Mouse (Mus musculus) brain, adult 2 months (tissue): Measurements from ENCODE around the gene Kcnj12.

ENCODE experiments used
- DNase-seq: peaks from one replicate; pipeline ENCODE4 v3.0.0; 2011; ENCODE audit warnings: low read depth, low spot score

Kcnj12 gene

DNA sequence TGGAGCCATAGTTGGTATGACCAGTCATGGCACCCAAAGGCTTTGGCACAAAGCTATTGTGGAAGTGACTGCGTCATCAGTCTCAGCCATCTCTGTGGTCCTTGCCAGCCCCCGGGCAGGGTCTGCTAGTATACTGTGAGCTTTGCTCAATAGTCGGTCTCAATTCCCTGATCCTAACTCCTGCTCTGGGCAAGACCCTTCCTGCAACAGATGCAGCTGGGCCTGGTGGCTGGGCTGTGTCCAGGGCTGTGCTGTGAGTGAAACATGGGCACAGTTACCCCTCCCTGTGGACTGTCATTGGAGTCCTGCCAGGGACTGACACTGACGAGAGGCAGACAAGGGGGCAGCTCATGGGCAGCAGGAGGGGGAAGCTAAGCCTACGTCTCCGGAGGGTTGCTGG is 2.6 kb downstream of the Kcnj12 start:
- peak; percentile 87 for DNase-seq

DNA sequence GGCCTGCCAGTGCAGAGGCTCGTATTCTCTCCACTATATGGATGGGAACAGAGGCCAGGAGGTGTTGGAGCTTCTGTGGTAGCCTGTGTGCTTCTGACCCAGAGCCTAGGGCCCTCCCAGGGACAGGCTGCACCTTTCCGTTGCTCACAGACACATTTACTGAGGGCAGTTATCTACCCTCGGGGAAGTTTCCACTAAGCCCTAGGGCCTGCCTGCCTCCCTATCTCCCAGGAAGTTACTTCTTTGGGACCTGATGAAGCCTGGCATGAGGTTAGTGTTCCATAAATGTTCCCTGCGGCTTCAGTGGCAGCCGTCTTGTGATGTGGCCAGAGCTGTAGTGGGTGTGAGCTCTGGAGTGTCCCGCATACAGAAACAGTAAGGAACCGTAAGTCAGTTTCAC is 3.2 kb downstream of the Kcnj12 start:
- no peak for DNase-seq

- no peak for DNase-seq
These were observed 4.0 kb downstream of the Kcnj12 start for GRCm38 (mm10) chr11:61026381-61026780.

GRCm38 (mm10) chr11:61027160-61027559 is 4.8 kb downstream of the Kcnj12 start:
- DNase-seq, result no peak

DNA sequence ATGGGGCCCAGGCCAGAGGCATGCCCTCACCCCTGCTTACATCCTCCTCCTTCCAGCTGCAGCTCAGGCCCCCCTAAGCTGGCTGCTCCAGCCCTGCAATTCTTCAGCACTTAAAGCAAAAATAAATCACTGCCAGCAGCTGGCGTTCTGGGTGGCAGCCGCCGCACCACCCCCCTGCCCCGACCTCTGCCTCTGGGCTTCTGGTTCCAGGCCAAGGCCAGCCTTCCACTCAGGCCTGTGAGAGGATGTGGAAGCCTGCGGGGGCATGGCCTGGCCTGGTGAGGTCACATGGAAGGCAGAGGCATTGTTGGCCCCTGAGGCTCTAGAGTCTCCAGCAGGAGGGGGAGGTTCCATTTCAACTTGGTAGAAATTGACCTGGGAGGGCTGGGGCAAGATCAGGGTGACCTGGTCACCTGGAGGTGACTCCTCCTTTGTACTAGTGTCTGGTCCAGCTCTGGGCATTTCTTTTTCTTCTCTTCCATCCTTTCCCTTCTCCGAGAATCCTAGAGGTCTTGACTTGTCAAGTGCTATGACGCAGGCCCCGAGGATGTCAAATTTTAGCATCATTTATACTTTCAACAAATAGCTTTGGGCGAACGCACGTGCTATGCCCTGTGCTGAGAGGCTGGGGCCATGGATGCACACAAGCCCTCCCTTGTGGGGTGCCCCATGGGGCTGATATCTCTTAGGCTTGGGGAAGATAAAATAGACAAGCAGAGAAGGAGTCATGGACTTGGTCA is 6.0 kb downstream of the Kcnj12 start:
- peak; percentile 57 for DNase-seq

GRCm38 (mm10) chr11:61029116-61029740 is 6.9 kb downstream of the Kcnj12 start:
- peak; percentile 84 for DNase-seq

GRCm38 (mm10) chr11:61029864-61030595 is 7.7 kb downstream of the Kcnj12 start:
- DNase-seq, result peak; percentile 97

GRCm38 (mm10) chr11:61031137-61031536 is 8.8 kb downstream of the Kcnj12 start:
- peak; percentile 54 for DNase-seq

DNA sequence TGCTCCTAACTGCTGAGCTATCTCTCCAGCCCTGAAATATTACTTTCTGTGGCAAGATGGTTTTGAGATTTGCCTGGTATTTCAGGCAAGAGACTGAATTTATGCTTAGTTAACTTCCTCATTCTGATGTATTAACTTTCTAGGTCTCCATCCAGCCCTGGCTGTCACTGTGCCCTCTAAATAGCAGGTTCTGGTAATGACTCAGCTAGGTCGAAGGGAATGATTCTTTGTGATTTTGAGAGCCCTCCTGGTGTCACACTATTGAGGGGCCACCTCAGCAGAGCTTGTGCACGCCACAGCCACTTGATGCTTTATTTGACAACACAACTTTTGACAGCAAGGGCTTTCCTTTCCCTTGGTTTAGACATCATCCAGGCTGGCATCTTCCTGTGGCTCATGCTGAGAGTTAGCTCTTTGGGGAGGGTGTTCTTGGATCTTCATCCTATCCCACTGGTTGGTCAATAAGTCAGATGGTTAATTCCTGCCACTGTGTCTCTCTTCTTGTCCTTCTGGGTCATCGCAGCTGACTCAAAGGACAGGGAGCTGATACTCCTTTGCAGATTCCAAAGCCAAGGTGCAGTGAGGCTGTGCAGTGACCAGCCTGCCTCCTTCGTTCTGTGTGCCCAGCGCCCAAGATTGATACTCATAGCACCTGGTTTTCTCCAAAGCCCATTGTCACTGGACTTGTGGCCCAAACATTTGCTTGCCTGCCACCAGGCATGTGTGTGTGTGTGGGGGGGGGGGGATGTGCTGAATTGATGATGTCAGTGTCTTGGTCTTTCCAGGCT is 9.5 kb downstream of the Kcnj12 start:
- DNase-seq, result no peak

GRCm38 (mm10) chr11:61032481-61032880 is 10.1 kb downstream of the Kcnj12 start:
- DNase-seq, result no peak

- no peak for DNase-seq
These were observed 10.8 kb downstream of the Kcnj12 start for GRCm38 (mm10) chr11:61033160-61033559.

GRCm38 (mm10) chr11:61036639-61037038 is 14.3 kb downstream of the Kcnj12 start:
- no peak for DNase-seq

DNA sequence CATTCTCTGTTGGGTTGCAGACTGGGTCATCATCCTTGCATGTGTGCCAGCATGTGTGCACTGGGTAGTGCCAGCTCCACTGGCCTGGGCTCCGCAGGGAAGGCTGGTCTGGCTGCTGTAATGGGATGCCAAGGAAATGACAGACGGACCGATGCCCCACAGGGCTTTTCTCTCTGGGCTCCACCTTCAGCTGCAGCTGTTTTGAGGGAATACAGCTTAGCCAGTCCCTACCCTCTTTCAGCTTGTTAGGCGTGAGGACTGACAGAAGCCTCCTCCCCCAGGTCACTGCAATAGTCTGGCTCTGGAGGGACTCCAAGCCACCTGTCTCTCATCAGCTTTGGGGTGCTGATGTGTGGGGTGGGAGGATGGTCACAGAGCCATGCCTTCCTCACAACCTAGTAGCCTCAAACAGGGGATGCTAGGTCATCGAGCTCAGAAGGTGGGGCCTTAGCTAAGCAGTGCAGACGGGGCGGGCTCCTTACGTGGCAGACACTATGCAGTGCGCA is 16.0 kb downstream of the Kcnj12 start:
- peak; percentile 79 for DNase-seq

- DNase-seq, result peak; percentile 88
These were observed 18.7 kb downstream of the Kcnj12 start for GRCm38 (mm10) chr11:61040856-61041652.

GRCm38 (mm10) chr11:61042593-61042992 is 20.2 kb downstream of the Kcnj12 start:
- no peak for DNase-seq

GRCm38 (mm10) chr11:61043055-61043992 is 21.0 kb downstream of the Kcnj12 start:
- DNase-seq, result no peak

GRCm38 (mm10) chr11:61044741-61045140 is 22.4 kb downstream of the Kcnj12 start:
- no peak for DNase-seq

DNA sequence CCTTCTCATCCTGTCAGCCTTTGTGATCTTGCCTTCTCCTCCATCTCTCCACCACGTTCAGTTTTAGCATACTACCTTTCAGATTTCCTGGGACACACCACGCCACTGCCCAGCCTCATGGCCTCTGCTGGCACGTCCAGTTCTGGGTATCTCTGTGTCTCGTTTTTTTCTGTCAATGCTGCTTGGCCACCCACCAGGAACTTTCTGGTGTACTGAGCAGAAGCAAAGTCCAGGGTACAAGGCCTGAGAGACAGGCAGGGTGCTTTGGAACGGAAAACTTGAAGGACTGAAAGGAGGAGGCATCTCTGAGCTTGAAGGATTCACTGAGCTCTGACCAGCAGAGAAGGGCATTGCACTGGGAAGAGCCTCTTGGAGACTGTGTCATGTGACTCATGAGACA is 25.1 kb downstream of the Kcnj12 start:
- DNase-seq, result no peak

DNA sequence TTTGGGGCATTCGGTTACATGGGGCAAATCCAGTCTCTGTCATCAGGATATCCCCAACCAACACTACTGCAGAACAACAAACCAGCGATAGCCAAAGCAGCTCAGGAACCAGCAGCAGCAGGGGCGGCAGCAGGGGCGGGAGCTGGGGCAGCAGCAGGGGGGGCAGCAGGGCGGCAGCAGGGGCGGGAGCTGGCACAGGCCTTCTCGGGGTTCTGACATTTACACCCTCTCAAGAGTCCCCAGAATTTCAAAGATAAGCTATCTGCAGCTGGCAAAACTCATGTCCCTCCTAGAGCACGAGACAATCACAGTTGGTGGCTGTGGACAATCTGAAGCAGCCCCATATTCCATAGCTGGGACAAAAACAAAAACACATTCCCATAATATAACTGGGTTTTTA is 28.8 kb downstream of the Kcnj12 start:
- no peak for DNase-seq

- DNase-seq, result no peak
These were observed 34.5 kb downstream of the Kcnj12 start for GRCm38 (mm10) chr11:61056871-61057270.
